Mouse (Mus musculus) C2C12 (cell line): ENCODE measurements around the gene Dnajb6.

Experiments used
- CEBPB ChIP-seq: IDR thresholded peaks from one replicate; pipeline ENCODE4 v1.6.1; 2011; ENCODE audit warnings: low read depth, mild to moderate bottlenecking, control low read depth, moderate library complexity
- CTCF ChIP-seq: IDR thresholded peaks from one replicate; pipeline ENCODE4 v1.5.1; 2011; ENCODE audit not compliant: control insufficient read depth, insufficient read depth, insufficient read length
- FOSL1 ChIP-seq: IDR thresholded peaks from one replicate; pipeline ENCODE4 v1.8.0; 2011; ENCODE audit warnings: mild to moderate bottlenecking, low read length; ENCODE audit not compliant: poor library complexity, insufficient read depth, severe bottlenecking
- MAX ChIP-seq: IDR thresholded peaks from one replicate; pipeline ENCODE4 v1.6.1; 2011; ENCODE audit warnings: mild to moderate bottlenecking, control low read depth
- MYOD1 ChIP-seq: IDR thresholded peaks from one replicate; pipeline ENCODE4 v1.6.1; 2011; ENCODE audit warnings: low read depth; ENCODE audit not compliant: control insufficient read depth, insufficient read length
- MYOG ChIP-seq: IDR thresholded peaks from one replicate; pipeline ENCODE4 v1.6.1; 2011; ENCODE audit not compliant: control insufficient read depth, insufficient read length; ENCODE audit errors: extremely low read depth
- USF1 ChIP-seq: IDR thresholded peaks from one replicate; pipeline ENCODE4 v1.6.1; 2011; ENCODE audit warnings: low read depth, mild to moderate bottlenecking, control low read depth, moderate library complexity

- TF ChIP-seq CTCF = no peak
- peak; percentile 79 for TF ChIP-seq USF1
- TF ChIP-seq MAX = peak; percentile 78
- TF ChIP-seq MYOG = no peak
- TF ChIP-seq MYOD1 = no peak
- no peak for TF ChIP-seq CEBPB
- no peak for TF ChIP-seq FOSL1
These were observed 37.0 kb upstream of the Dnajb6 start for GRCm38 (mm10) chr5:29698493-29698892.
